Mouse (Mus musculus) splenic B cell, adult 2 months (primary cell): ENCODE measurements around the gene Ttc7b.

Experiments used
- DNase-seq: peaks from one replicate; pipeline ENCODE4 v3.0.0-alpha.2; 2011; ENCODE audit warnings: low read depth, low spot score
- H3K27me3 ChIP-seq: 2 replicates; pipeline ENCODE4 v1.6.1; 2012; ENCODE audit warnings: mild to moderate bottlenecking, low read length, moderate library complexity, mixed read lengths; ENCODE audit not compliant: control insufficient read depth, poor library complexity, insufficient read depth, severe bottlenecking
- H3K36me3 ChIP-seq: 2 replicates; pipeline ENCODE4 v1.6.1; 2012; ENCODE audit warnings: mild to moderate bottlenecking, low read length, moderate library complexity, mixed read lengths; ENCODE audit not compliant: control insufficient read depth, poor library complexity, insufficient read depth, severe bottlenecking

Gene Ttc7b

GRCm38 (mm10) chr12:100439145-100439755 is 81.4 kb downstream of the Ttc7b start:
- DNase-seq = no peak
- no peaks in the 10 kb centered on the region for H3K36me3 ChIP-seq
- H3K27me3 ChIP-seq = no peaks in the 10 kb centered on the region

DNA sequence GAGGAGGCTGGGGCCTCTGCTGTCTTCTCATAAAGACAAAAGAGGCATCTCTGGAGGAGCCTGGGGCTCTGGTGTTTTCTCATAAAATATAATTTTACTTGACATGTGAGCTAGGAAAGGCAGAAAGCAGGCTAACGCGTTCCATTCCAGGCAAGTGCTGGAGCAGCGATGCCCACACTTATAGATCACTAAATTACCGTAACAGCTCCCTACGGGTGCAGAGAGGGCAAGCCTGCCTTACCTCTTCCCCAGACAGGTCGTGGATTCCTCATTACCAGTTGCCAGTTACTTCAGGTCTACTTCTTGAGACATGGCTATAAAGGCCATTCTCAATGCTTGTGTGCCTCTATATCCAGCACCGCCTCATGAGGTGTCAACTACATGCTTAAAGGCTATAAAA is 82.1 kb downstream of the Ttc7b start:
- Histone ChIP-seq H3K36me3 (no peaks in the 10 kb centered on the region), H3K27me3 (no peaks in the 10 kb centered on the region)
- DNase-seq = no peak

DNA sequence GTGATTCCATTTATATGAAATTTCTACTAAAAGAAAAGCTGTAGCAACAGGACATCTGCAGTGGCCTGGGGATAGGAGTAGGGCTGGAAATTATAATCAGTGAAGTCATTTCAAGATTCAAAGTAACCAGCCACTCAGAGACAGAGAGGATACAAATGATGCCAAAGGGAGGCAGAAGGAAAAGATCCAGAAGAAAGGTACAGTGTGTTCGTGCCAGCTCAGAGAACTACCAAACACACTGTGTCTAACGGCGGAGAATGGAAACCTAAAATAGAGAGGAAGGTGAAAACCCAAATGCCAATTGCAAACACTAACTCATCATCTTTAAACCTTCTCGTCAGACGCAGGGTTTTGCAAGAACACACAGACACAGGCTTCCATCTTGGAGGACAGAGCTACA is 82.8 kb downstream of the Ttc7b start:
- DNase-seq = no peak
- no peaks in the 10 kb centered on the region for H3K27me3 ChIP-seq
- no peaks in the 10 kb centered on the region for H3K36me3 ChIP-seq

- no peak for DNase-seq
- Histone ChIP-seq H3K36me3 (no peaks in the 10 kb centered on the region), H3K27me3 (no peaks in the 10 kb centered on the region)
Measured at GRCm38 (mm10) chr12:100435763-100436162, 84.9 kb downstream of the Ttc7b start.

DNA sequence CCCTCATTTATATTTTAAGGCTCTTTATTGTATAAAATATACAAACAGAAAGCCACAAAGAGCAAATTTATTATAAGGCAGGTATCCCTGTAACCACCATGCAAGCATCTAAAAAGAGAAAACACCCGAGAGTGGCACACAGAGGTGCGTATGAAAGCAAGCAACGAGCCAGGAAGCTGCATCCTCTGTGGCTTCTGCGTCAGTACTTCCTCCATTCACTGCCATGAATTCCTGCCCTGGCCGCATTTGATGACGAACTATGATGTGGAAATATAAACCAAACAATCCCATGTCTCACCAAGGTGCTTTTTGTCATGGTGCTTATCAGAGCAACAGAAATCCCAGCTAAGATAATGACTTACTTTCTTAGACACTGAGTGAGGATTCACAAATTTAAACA is 88.8 kb downstream of the Ttc7b start:
- Histone ChIP-seq H3K36me3 (no peaks in the 10 kb centered on the region), H3K27me3 (no peaks in the 10 kb centered on the region)
- peak; percentile 12 for DNase-seq

- no peaks in the 10 kb centered on the region for H3K36me3 ChIP-seq
- no peaks in the 10 kb centered on the region for H3K27me3 ChIP-seq
- no peak for DNase-seq
Measured at GRCm38 (mm10) chr12:100429414-100430114, 91.1 kb downstream of the Ttc7b start.

DNA sequence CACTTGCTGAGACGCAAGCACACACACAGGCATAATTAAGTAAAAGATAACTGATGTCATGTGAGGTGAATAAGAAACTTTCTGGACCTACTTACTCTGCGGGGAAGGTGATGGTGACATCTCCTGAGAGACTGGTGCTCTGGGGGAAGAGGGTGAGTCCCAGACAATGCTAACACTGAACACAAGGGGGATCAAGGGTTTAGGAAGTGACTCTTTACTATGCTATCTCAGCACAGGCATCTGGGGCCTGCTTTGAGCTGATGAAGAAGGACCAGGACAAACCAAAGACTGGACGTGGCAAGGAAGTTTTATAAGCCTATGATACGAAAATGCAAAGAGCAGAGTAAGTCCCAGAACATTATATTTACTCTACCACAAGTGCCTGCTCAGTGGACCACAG is 92.4 kb downstream of the Ttc7b start:
- peak; percentile 16 for DNase-seq
- H3K27me3 ChIP-seq = no peaks in the 10 kb centered on the region
- no peaks in the 10 kb centered on the region for H3K36me3 ChIP-seq

GRCm38 (mm10) chr12:100426212-100426611 is 94.4 kb downstream of the Ttc7b start:
- H3K36me3 ChIP-seq = no peaks in the 10 kb centered on the region
- no peak for DNase-seq
- no peaks in the 10 kb centered on the region for H3K27me3 ChIP-seq

GRCm38 (mm10) chr12:100425028-100425427 is 95.6 kb downstream of the Ttc7b start:
- Histone ChIP-seq H3K27me3 (no peaks in the 10 kb centered on the region), H3K36me3 (no peaks in the 10 kb centered on the region)
- no peak for DNase-seq

DNA sequence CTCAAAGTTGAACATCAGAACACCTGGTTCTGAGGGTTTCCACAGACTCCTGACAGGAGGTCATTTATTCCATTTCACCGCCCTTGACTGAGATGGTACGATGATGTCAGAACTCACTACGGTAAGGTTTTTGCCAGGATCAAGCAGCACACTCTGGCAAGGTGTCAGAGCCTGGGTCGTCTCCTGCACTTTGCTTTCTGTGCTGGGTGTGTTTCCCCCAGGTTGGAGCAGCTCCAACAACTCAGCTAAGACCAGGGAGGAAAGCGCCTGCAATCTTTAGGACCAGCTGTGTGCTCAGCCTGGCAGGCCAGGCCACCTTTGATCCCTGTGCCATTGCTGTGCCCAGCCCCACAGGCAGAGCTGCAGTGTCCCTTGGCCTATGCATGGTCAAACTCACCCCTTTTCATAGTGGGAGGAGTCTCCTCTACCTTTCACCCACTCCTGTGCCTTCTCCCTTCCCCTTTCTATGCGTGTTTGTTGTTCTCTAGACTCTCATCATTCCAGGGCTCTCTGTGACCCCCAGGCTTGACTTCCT is 98.3 kb downstream of the Ttc7b start:
- Histone ChIP-seq H3K27me3 (no peaks in the 10 kb centered on the region), H3K36me3 (no peaks in the 10 kb centered on the region)
- DNase-seq = peak; percentile 19

GRCm38 (mm10) chr12:100421538-100421937 is 99.1 kb downstream of the Ttc7b start:
- DNase-seq = peak; percentile 76

DNA sequence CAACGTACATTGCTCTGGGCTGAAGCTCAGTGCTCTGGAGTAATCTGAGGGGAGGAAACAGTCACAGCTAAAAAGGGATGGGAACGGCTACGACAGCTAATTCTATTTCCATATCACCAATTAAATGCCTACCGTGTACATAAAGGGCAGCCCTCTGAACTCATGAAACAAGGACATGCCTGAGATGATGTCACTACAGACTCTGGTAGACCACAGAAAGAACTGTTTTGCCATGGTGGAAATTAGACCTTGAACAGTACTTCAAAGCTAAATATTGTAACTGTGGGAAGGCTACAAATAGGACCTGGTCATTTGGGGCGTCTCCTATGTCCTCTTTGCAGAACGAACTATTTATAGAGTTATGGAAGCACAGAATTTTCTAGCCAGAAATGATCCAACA is 99.7 kb downstream of the Ttc7b start:
- Histone ChIP-seq H3K27me3 (no peaks in the 10 kb centered on the region), H3K36me3 (no peaks in the 10 kb centered on the region)
- DNase-seq = no peak

More at GRCm38 (mm10) chr12:100421538-100421937, 99.1 kb downstream of the Ttc7b start:
- no peaks in the 10 kb centered on the region for H3K36me3 ChIP-seq
- H3K27me3 ChIP-seq = no peaks in the 10 kb centered on the region

DNA sequence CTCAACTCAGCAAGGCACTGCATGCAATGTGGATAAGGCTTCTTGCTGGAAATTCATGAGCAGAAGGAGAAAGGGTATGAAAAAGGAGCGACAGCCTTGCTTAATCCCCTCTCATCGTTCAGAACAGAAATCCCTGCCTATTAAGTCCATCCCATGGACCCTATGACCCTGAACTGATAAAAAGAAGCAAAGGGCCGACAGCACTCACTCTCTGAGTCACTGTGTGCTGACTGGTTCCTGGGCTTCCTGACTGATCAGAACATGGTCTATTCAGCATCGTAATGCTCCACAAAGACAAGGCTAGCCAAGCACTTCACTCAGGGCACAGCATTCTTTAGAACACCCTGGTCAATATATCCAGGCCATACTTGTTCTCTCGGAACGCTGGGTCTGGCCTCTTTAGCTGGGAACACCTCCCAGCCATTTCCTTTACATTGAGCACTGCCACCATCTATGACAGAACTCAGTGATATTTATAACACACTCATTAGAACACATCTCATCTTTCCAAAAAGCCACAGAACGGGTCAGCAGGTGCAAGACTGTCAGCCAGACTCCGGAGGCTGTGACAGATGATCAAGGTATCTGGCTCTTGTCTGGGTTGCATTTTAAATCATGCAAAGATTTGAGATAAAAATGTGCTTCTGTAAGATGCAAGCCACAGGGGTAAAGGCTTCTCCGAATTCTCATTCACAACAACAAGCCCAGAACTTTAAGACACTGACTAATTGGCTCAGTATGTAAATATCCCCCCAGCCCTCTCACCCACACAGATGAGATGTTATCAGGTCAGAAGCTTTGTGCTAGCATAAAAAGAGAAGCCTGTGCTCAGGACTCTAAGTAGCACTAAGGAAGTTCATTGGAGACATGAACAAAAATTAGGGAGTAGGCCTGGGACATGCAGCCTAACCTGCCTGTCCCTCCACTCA is 100.4 kb downstream of the Ttc7b start:
- no peak for DNase-seq

GRCm38 (mm10) chr12:100415802-100416201 is 104.8 kb downstream of the Ttc7b start:
- H3K27me3 ChIP-seq = no peaks in the 10 kb centered on the region; the same call in 1 of the 2 replicates
- DNase-seq = no peak
- H3K36me3 ChIP-seq = peaks cover 3% of the 10 kb centered on the region; the same call in 1 of the 2 replicates

More for the DNA sequence above, 100.4 kb downstream of the Ttc7b start:
- Histone ChIP-seq H3K27me3 (no peaks in the 10 kb centered on the region), H3K36me3 (no peaks in the 10 kb centered on the region)
